Mouse (Mus musculus) liver, adult 2 months (tissue): ENCODE results near the gene Mta2. TPM values are rescaled to one million over a fixed set of nuclear protein-coding genes. Genes with fewer than 3 reads are reported as not detected.

Source experiments
- DNase-seq: peaks from one replicate; pipeline ENCODE4 v3.0.0-alpha.2; 2011; ENCODE audit warnings: low read depth, low spot score; ENCODE audit errors: extremely low read depth
- H3K27ac ChIP-seq: fragments of 200-500 bp; replicated peaks from 2 replicates; pipeline ENCODE4 v1.5.1; 2012; ENCODE audit warnings: low read depth, mild to moderate bottlenecking, control low read depth, inconsistent platforms, low read length; ENCODE audit not compliant: insufficient read depth
- H3K27me3 ChIP-seq: fragments of 200-500 bp; 2 replicates; pipeline ENCODE4 v1.6.1; 2012; ENCODE audit warnings: mild to moderate bottlenecking, moderate library complexity, low read length, inconsistent platforms; ENCODE audit not compliant: control insufficient read depth, insufficient read depth
- H3K36me3 ChIP-seq: fragments of 200-500 bp; 2 replicates; pipeline ENCODE4 v1.6.1; 2012; ENCODE audit warnings: low read length, inconsistent platforms; ENCODE audit not compliant: control insufficient read depth, insufficient read depth
- H3K4me1 ChIP-seq: fragments of 200-500 bp; 2 replicates; pipeline ENCODE4 v1.6.1; 2011; ENCODE audit warnings: low read length; ENCODE audit not compliant: control insufficient read depth, insufficient read depth
- H3K4me3 ChIP-seq: fragments of 200-500 bp; 2 replicates; pipeline ENCODE4 v1.5.1; 2011; ENCODE audit warnings: low read depth, mild to moderate bottlenecking, control low read depth, low read length, moderate library complexity; ENCODE audit not compliant: insufficient read depth
- H3K79me2 ChIP-seq: fragments of 200-500 bp; 2 replicates; pipeline ENCODE4 v1.6.1; 2012; ENCODE audit warnings: inconsistent platforms, mild to moderate bottlenecking, low read length, moderate library complexity; ENCODE audit not compliant: control insufficient read depth, insufficient read depth
- H3K9ac ChIP-seq: fragments of 200-500 bp; 2 replicates; pipeline ENCODE4 v1.6.1; 2012; ENCODE audit warnings: low read depth, mild to moderate bottlenecking, control low read depth, inconsistent platforms, low read length
- CTCF ChIP-seq: fragments of 200-500 bp; IDR thresholded peaks from 2 replicates; pipeline ENCODE4 v1.5.1; 2011; ENCODE audit warnings: low read depth, low read length, control low read depth
- POLR2A ChIP-seq: fragments of 200-500 bp; IDR thresholded peaks from 2 replicates; pipeline ENCODE4 v1.6.1; 2011; ENCODE audit warnings: low read length, control low read depth; ENCODE audit not compliant: insufficient read depth; ENCODE audit errors: extremely low read depth
- WGBS: fragments of 180-500 bp; shearing (Covaris S2); methylation state at CpG from one replicate; pipeline ENCODE4 v1.1.7; 2018; 5-methylcytosine and 5-hydroxymethylcytosine counted together
- polyA plus RNA-seq: library from polyadenylated mRNA; depleted of rRNA; stranded (reverse); fragments of >200 nt; gene quantifications from 2 replicates; pipeline ENCODE4 v1.2.3, GENCODE M21; 2012
- total RNA-seq: library from RNA; depleted of rRNA; stranded (reverse); fragments of >200 nt; gene quantifications from 2 replicates; pipeline ENCODE4 v1.2.3, GENCODE M21; 2014

Mta2 gene
- total and polyA plus RNA-seq, 2 experiments, result 12.1 to 25.6 TPM

- Histone ChIP-seq H3K27me3 (no peaks in the 10 kb centered on the region), H3K4me1 (peaks cover 5% of the 10 kb centered on the region; the same call in 1 of the 2 replicates), H3K4me3 (no peak overlapping the region), H3K9ac (no peak overlapping the region), H3K36me3 (peaks cover 56% of the 10 kb centered on the region), H3K27ac (no peak overlapping the region), H3K79me2 (no peaks in the 10 kb centered on the region)
- peak; percentile 34 for DNase-seq
- 62% methylated on average over 3 of the region's 3 CpGs for WGBS
- TF ChIP-seq POLR2A, result no peak
- TF ChIP-seq CTCF, result peak; percentile 85
Observed at GRCm38 (mm10) chr19:8976535-8976934, 34.9 kb downstream of the Mta2 start.

GRCm38 (mm10) chr19:8980771-8981170, 39.1 kb downstream of the Mta2 start:
- 83% methylated on average over 5 of the region's 5 CpGs for WGBS
- Histone ChIP-seq H3K79me2 (no peaks in the 10 kb centered on the region), H3K4me1 (no peaks in the 10 kb centered on the region; the same call in 1 of the 2 replicates), H3K4me3 (no peak overlapping the region), H3K9ac (no peak overlapping the region), H3K27me3 (no peaks in the 10 kb centered on the region), H3K27ac (no peak overlapping the region), H3K36me3 (peaks cover 25% of the 10 kb centered on the region)
- no peak for DNase-seq
- TF ChIP-seq POLR2A, result no peak
- TF ChIP-seq CTCF, result no peak

DNA sequence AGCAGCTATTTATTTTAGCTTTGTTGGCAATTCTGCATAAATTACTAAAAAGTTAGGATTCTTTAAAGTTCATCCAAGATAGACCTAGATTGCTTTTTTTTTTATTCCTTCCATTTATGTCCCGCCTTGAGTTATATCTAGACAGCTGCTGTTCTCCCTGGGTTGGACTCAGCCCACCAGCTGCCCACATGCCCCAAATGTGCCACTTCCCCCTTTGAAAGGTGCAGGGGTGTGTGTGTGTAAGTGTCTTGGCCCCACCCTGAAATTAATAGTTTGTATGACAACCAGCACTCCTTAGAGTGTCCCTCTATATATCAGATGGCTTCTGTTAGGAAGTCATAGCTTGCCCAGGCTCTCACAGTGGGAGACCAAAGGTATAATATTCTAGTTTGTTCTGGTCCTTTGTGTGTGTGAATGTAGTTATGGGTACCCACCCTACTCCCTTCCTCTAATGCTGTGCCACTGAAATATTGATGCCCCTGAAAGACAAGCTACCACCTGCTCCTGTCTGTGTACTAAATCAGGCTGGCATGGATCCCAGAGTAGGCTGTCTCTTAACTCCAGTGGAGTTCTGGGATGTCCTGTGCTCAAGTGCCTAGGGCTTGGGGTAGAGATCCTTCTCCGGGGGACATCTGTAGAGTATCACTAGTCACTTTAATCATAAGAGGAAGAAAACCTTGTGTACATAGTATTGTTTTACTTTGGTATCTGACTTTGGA, 39.9 kb downstream of the Mta2 start:
- H3K9ac ChIP-seq, result no peak overlapping the region
- H3K79me2 ChIP-seq, result no peaks in the 10 kb centered on the region
- H3K36me3 ChIP-seq, result peaks cover 22% of the 10 kb centered on the region
- no peak overlapping the region for H3K27ac ChIP-seq
- no peaks in the 10 kb centered on the region for H3K27me3 ChIP-seq
- TF ChIP-seq POLR2A (no peak), CTCF (no peak)
- H3K4me1 ChIP-seq, result no peaks in the 10 kb centered on the region; the same call in 1 of the 2 replicates
- no peak overlapping the region for H3K4me3 ChIP-seq
- DNase-seq, result no peak
- 64% methylated on average over 2 of the region's 2 CpGs for WGBS

DNA sequence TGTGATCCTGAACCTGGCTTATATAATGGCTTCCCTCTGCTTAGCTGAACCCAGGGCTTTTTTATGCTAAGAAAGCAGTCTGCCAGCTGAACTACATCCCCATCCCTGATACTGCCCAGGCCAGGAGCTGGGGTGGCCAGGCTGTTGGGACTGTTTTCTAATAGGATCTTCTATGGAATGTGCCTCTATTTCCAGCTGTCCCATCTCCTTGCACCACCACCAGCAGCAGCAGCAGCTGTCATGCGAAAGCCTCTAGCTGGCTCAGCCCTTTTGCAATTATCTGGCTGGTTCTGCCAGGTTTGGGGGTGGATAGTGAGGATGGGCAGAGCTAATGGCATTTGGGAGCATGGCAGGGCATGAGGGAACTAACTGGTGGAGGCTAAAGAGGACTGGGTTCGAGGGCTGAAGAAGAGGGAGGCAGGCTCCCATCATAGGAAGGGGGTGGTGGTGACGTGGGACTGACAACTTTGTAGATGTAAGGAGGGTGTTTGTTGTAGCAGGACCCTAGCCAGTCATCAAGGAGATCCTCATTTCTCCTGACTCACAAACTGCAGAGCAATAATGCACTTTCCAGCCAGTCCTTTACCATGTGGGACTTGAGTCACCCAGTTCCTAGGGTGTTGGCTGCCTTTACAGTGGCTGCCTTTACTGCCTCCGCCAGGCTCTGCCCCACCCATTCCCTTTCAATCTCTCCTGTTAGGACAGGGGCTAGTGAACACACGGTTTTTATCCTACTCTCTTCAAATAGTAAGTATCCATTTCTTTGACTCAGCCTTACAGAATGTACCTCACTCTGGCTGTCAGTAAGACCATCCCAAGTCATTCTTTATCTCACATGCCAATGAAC, 40.9 kb downstream of the Mta2 start:
- Histone ChIP-seq H3K9ac (no peak overlapping the region), H3K36me3 (peaks cover 15% of the 10 kb centered on the region), H3K79me2 (no peaks in the 10 kb centered on the region), H3K4me3 (no peak overlapping the region), H3K27me3 (no peaks in the 10 kb centered on the region), H3K4me1 (no peaks in the 10 kb centered on the region; the same call in 1 of the 2 replicates), H3K27ac (no peak overlapping the region)
- TF ChIP-seq POLR2A (no peak), CTCF (no peak)
- WGBS, result 80% methylated on average over 5 of the region's 5 CpGs
- no peak for DNase-seq

- no peak overlapping the region for H3K9ac ChIP-seq
- no peaks in the 10 kb centered on the region; the same call in 1 of the 2 replicates for H3K4me1 ChIP-seq
- no peak for TF ChIP-seq CTCF
- TF ChIP-seq POLR2A, result no peak
- 58% methylated on average over 4 of the region's 4 CpGs for WGBS
- H3K4me3 ChIP-seq, result no peak overlapping the region
- H3K79me2 ChIP-seq, result no peaks in the 10 kb centered on the region
- peaks cover 10% of the 10 kb centered on the region for H3K36me3 ChIP-seq
- no peak for DNase-seq
- H3K27ac ChIP-seq, result no peak overlapping the region
- no peaks in the 10 kb centered on the region for H3K27me3 ChIP-seq
Observed at GRCm38 (mm10) chr19:8983150-8983650, 41.5 kb downstream of the Mta2 start.
